Mouse (Mus musculus): Measurements from ENCODE around the gene Edem1. TPM values are rescaled to one million over a fixed set of nuclear protein-coding genes. Genes with fewer than 3 reads are reported as not detected.

Gene Edem1
- 154 TPM for polyA plus RNA-seq (2015; fragmentation: Illumina TruSeq; extraction: RNeasy Lipid Tissue Mini Kit (QIAGEN cat#74804); ENCODE audit: insufficient read depth, low replicate concordance)

DNA sequence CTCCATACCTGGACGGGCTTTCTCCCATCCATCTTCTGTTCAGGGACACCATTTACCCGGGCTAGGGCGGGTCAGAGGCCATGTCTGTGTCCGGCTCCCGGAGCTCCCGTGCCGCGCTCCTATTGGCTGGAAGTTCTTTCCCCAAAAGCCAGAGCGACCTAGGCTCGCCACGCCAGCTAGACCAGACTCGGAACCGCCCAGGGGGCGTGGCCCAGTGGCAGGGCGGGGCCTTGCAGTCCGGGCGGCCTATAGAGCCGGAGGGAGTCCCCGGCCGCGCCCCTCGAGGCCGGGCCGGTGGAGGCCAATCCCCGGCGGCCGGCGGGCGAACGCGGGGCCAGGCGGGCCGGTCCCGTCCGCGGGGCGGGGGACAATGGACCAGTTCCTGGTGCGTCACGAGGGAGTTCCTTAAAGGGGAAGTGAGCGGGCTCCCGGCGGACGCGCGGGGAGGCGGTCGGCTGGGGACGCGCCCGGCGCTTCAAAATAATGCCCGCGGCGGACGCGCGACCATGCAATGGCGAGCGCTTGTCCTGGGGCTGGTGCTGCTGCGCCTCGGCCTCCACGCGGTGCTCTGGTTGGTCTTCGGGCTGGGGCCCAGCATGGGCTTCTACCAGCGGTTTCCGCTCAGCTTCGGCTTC lies at the start of gene Edem1:
Gene Edem1, plus strand, starts transcription at position 408 of the 635 bp plus-strand sequence.

DNA sequence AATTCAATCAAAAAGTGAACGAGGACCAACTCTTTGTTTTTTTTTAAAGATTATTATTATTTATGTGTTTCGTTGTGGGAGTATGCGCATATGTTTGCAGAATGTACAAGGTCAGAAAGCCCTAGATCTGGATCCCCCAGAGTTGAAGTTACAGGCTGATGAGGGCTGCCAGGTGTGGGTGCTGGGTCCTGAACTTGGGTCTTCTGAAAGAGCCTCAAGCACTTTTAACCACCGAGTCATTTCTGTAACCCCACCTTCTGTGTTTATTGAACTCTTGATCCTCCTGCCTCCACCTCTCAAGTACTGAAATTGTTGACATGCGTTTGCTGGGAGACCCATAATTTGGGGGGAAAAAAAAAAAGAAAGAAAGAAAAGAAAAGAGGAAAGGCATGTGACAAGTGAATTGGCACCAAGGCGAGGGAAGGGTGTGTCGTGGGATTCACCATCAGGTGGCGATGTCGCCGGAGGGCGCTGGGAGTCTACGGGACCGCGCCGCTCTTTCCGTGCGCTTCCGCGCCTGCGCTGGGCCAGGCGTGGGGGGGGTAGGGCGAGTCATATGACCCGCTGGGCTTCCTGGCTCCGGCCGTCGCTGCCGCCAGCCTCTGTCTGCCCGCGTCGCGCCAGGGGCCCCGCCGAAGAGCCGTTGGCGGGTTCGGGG lies 45.8 kb upstream of the Edem1 start, which contains the start of gene Arl8b:
Gene Arl8b, plus strand, starts transcription at position 574 of the 658 bp plus-strand sequence.

Other genes with a start within 250 kb of the Edem1 start
- gene Bhlhe40, start 168.0 kb upstream of the Edem1 start, polyA plus RNA-seq (2015; fragmentation: Illumina TruSeq; extraction: RNeasy Lipid Tissue Mini Kit (QIAGEN cat#74804); ENCODE audit: insufficient read depth, low replicate concordance) = 33.2 TPM
- 97.4 TPM for gene Arl8b, start 45.5 kb upstream of the Edem1 start, polyA plus RNA-seq (2015; fragmentation: Illumina TruSeq; extraction: RNeasy Lipid Tissue Mini Kit (QIAGEN cat#74804); ENCODE audit: insufficient read depth, low replicate concordance)